Mouse (Mus musculus) brain, embryonic 18.5 days (tissue): Measurements from ENCODE around the gene Atn1.

Experiments used
- DNase-seq: peaks from one replicate; pipeline ENCODE4 v3.0.0-alpha.2; 2012; ENCODE audit warnings: low read depth, low spot score

Gene Atn1

DNA sequence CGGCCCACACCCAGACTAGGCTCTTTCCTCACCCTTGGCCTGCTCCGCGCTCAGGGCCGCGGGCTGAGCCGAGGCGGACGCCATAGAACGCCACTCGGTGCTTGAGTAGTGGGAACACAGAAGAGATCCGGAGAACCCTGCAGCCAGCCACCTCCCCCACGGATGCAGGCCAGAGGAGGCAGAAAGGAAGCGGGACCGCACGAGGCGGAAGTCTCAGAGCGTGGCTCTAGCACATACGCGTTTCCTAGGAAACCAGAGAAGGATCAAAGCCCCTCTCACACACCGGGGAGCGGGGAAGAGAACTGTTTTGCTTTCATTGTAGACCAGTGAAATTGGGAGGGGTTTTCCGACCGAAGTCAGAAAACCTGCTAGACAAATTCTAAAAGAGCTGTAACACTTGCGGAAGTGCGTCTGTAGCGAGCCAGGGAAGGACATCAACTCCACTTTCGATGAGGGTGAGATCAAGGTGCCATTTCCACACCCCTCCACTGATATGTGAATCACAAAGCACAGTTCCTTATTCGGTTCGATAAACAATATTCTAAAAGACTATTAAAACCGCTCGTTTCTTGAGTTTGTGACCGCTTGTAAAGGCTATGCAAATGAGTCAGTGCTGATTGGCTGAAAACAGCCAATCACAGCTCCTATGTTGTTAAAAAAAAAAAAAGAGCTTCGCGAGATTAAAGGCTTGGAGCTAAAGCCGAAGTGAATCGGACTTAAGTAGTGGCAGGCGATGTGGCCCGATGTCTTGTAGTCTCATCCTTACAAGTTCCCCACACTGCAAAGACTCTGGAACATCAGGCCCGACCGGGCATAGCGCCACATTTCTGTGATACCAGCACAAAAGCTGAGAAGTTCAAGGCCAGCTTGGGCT, 15.2 kb downstream of the Atn1 start, which contains the start of gene Grcc10:
Gene Grcc10 (minus strand): TSS at position 487 of the 874 bp plus-strand sequence.
- DNase-seq = peak; percentile 91

- no peak for DNase-seq
Measured at GRCm38 (mm10) chr6:124740211-124740887, 16.0 kb downstream of the Atn1 start.

GRCm38 (mm10) chr6:124739231-124739796, 17.0 kb downstream of the Atn1 start:
- DNase-seq = no peak

- no peak for DNase-seq
Measured at GRCm38 (mm10) chr6:124738511-124739023, 17.8 kb downstream of the Atn1 start, which contains the start of gene Ptpn6. Gene Ptpn6, minus strand, starts transcription at chr6:124738714.

GRCm38 (mm10) chr6:124737040-124737439, 19.3 kb downstream of the Atn1 start:
- no peak for DNase-seq

DNA sequence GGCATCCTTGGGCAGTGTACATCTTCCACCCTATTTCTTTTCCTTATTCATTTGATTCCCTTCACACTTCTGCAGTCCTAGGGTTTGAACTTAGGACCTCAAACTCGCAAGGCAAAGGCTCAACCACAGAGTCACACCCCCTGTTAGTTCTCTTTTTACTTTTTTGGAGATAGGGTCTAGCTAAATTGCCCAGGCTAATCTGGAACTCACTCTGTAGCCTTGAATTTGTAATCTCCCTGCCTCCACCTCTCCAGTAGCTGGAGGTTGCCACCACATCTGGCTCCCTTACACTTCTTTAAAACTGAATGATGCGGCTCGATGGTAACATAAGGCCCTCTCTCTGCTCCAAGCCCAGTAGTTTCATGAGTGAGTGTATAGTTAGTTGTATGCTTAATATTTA, 21.9 kb downstream of the Atn1 start:
- DNase-seq = no peak

DNA sequence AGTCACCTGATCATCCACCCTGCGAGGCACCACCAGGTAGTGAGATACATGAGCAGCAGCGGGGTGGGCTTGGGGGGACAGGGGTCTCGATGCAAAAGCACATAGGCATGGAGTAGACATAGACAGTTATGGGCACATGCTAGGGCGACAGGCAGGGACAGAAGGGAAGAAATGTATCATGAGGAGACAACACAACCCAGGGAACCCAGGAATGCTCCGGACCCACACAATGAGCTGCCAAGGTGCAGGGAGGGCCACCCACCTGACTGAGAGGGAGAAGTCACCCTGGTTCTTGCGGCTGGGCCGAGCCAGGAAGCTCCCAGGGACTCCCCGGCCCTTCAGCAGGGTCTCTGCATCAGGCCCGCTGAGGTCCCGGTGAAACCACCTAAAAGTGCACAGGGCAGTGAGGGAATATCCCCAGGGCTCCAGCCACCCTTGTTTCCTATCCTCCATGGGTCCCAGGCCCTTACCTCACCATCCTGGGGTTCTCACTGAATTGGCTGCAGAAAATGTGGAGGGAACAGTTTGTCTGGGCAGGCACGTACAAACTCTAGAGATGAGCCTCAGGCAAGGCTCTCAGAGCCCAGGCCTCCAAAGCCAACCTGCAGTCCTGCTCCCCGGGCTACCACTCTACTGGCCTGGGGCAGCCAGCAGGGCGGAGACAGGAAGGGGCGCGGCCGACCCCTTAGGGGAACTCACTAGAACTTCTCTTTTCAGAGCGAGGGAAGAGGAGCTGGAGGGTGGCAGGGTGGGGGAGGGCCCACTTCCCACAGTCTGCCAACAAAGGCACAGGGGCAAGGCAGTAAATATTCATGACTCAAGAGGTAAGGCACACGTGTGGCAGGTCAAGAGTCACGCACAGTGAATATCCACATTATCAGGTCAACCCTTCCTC, 23.6 kb downstream of the Atn1 start:
- DNase-seq = no peak

- DNase-seq = no peak
Measured at GRCm38 (mm10) chr6:124731038-124731437, 25.3 kb downstream of the Atn1 start.

GRCm38 (mm10) chr6:124729850-124730705, 26.2 kb downstream of the Atn1 start:
- no peak for DNase-seq

DNA sequence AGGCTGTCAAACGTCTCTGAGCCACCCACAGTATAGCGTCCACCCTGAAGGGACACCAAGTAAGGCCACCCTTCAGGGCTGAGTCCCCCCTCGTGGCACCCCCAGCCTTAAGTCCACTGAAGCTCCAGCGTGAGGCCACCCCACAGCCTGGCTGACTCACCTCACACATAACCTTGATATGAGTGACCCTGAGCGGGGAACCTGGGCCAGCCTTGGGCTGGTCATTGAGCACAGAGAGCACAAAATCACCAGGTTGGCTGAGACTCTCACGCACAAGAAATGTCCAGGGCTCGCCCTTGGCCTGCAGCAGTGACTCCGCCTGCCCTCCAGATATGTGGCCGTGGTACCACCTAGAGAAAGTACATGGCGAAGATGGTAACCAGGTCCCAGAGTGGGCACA, 27.7 kb downstream of the Atn1 start:
- DNase-seq = no peak

- no peak for DNase-seq
Measured at GRCm38 (mm10) chr6:124724472-124724871, 31.9 kb downstream of the Atn1 start.

DNA sequence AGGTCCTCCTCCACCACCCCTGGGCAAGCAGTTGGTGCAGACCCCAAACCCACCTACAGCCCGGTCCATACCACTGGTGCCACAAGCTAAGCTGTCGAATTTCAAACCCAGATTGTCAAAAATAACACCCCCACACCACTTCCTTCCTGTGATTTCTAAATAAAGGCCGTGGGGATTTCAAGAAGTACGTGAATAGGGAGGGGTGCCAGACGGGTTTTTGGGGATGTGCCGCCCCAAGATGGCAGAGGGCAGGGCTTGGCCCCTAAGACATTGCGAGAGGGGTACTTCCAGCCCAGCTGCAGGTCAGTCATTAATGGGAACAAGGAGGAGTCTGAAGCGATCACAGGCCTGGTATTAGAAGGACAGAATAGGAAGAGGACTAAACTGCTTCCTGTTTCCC, 32.8 kb downstream of the Atn1 start:
- DNase-seq = no peak

DNA sequence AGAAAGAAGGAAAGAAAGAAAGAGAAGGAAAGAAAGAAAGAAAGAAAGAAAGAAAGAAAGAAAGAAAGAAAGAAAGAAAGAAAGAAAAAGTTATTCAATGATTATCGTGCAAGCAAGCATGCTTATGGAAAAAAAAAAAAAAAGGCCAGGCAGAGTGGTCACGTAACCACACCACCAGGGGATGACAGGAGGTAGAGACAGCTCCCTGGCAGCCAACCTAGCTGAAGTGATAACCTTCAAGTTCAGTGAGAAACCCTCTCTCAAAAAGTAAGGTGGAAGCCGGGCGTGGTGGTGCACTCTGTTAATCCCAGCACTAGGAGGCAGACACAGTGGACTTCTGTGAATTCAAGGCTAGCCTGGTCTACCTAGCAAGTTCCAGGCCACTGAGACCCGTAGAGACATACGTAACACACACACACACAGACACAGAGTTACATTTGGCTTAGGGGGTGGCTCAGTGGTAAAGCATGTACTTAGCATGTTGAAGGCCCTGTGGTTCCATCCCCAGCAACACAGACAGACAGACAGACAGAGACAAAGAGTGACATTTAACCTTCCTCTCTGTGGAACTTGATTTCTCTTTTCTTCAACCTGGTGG, 33.3 kb downstream of the Atn1 start:
- DNase-seq = no peak

GRCm38 (mm10) chr6:124720904-124721303, 35.4 kb downstream of the Atn1 start:
- DNase-seq = no peak

- DNase-seq = no peak
Measured at GRCm38 (mm10) chr6:124719354-124719978, 36.9 kb downstream of the Atn1 start.

DNA sequence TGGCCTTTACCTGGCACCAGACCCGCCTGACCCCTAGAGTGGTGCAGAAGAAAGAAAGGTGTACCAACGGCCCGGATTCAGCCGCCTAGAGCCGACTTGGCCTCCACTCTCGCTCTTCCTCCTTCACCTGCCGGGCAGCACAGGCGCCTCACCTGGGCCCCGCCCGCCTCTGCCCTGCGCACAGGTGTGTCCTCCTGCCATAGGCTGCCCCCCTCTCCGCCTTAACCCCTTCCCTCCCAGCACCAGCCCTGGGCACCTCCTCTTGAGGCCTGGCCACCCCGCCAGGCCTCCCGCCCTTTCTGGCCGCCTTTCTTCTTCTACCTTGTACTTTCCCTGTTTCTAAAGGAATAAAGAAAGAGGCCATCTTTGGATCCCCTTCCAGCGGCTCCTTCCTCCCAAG, 37.6 kb downstream of the Atn1 start:
- no peak for DNase-seq

DNA sequence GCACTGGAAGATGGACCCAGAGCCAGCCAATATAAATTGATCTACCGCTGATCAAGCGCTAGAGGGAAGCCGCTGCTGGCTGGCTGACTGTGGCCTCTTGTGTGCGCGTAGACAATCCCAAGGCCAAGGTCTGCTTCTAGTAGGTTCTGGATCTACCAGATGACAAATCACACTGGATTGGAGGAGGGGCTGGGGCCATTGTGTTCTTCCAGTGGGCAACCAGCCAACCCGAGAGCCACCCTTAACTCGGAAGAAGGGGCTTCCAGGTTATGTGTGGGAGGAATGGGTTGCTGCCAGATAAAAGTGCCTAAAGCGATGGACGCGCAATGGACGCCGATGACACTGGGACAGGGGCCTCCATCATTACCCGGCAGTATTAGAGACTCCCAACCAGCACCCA, 38.4 kb downstream of the Atn1 start:
- no peak for DNase-seq

- DNase-seq = no peak
Measured at GRCm38 (mm10) chr6:124716864-124717490, 39.3 kb downstream of the Atn1 start.

- no peak for DNase-seq
Measured at GRCm38 (mm10) chr6:124712918-124713317, 43.4 kb downstream of the Atn1 start.
